Mouse (Mus musculus): ENCODE measurements at regions not wholly inside any gene's neighbourhood (a gene's known extent, or its start where the extent isn't known, plus 50 kb on each side); places are given as distances from the start of the nearest gene placed in this dataset.

GRCm38 (mm10) chr3:147182366-147182875 lies 330.3 kb downstream of the Ttll7 start:
- H3K79me2 ChIP-seq (ENCODE audit: control insufficient read depth, insufficient read depth, low read length, poor library complexity): no peaks in the 10 kb centered on the region
- no peaks in the 10 kb centered on the region for H3K4me1 ChIP-seq (ENCODE audit: control insufficient read depth in 1 of 2, insufficient read depth in 2 of 2, low read length in 2 of 2)
- H3K27me3 ChIP-seq (ENCODE audit: control insufficient read depth in 1 of 2, insufficient read depth in 2 of 2, low read length in 2 of 2): no peaks in the 10 kb centered on the region
- no peak for DNase-seq (ENCODE audit: low read depth, low spot score)
- H3K9me3 ChIP-seq (replicated peaks; ENCODE audit: insufficient read depth, low read length): no peaks in the 10 kb centered on the region
- TF ChIP-seq NRF1 (IDR thresholded peaks at IDR 0.05; ENCODE audit: insufficient read depth, low read depth, low read length, poor library complexity, severe bottlenecking) (no peak), CTCF (IDR thresholded peaks at IDR 0.05 in 2 of 3, conservative IDR thresholded peaks at IDR 0.05 in 1 of 3; ENCODE audit: control insufficient read depth in 1 of 3, insufficient read depth in 1 of 3, low read depth in 2 of 3, low read length in 3 of 3, poor library complexity in 1 of 3, severe bottlenecking in 1 of 3) (no peak), ETS1 (IDR thresholded peaks at IDR 0.05; ENCODE audit: low read depth, low read length) (no peak), BHLHE40 (IDR thresholded peaks at IDR 0.05; ENCODE audit: borderline replicate concordance, low read depth, low read length) (no peak), E2F4 (IDR thresholded peaks at IDR 0.05; ENCODE audit: borderline replicate concordance, low read depth, low read length) (no peak), POLR2AphosphoS2 (IDR thresholded peaks at IDR 0.05; ENCODE audit: low read length) (no peak), ZC3H11A (IDR thresholded peaks at IDR 0.05; ENCODE audit: low read depth, low read length) (no peak), JUND (IDR thresholded peaks at IDR 0.05; ENCODE audit: low read depth, low read length) (no peak), RCOR1 (IDR thresholded peaks at IDR 0.05; ENCODE audit: low read depth, low read length) (no peak), TCF12 (IDR thresholded peaks at IDR 0.05; ENCODE audit: low read depth, low read length) (no peak), GATA1 (IDR thresholded peaks at IDR 0.05; ENCODE audit: low read depth, low read length) (no peak)
- H3K9ac ChIP-seq (ENCODE audit: control insufficient read depth, low read depth, low read length, poor library complexity, severe bottlenecking): no peak overlapping the region
- no peak overlapping the region for H3K27ac ChIP-seq (ENCODE audit: control insufficient read depth, low read depth, low read length)
- no peaks in the 10 kb centered on the region for H3K36me3 ChIP-seq (ENCODE audit: control insufficient read depth in 1 of 2, insufficient read depth in 2 of 2, low read length in 2 of 2)
- no peak overlapping the region for H3K4me3 ChIP-seq (ENCODE audit: control insufficient read depth in 1 of 2, insufficient read depth in 1 of 2, low read depth in 2 of 2, low read length in 2 of 2)

GRCm38 (mm10) chr3:147183656-147184290 lies 331.6 kb downstream of the Ttll7 start:
- H3K4me3 ChIP-seq (ENCODE audit: control insufficient read depth in 1 of 2, insufficient read depth in 1 of 2, low read depth in 2 of 2, low read length in 2 of 2): no peak overlapping the region
- TF ChIP-seq MYC (IDR thresholded peaks at IDR 0.05; ENCODE audit: low read depth, low read length) (no peak), RCOR1 (IDR thresholded peaks at IDR 0.05; ENCODE audit: low read depth, low read length) (no peak), KAT2A (conservative IDR thresholded peaks at IDR 0.05; ENCODE audit: low read depth, low read length) (no peak), CHD1 (IDR thresholded peaks at IDR 0.05; ENCODE audit: low read depth, low read length) (no peak), CTCF (IDR thresholded peaks at IDR 0.05 in 2 of 3, conservative IDR thresholded peaks at IDR 0.05 in 1 of 3; ENCODE audit: control insufficient read depth in 1 of 3, insufficient read depth in 1 of 3, low read depth in 2 of 3, low read length in 3 of 3, poor library complexity in 1 of 3, severe bottlenecking in 1 of 3) (no peak), ETS1 (IDR thresholded peaks at IDR 0.05; ENCODE audit: low read depth, low read length) (no peak), CHD2 (IDR thresholded peaks at IDR 0.05; ENCODE audit: low read length) (no peak), TAL1 (IDR thresholded peaks at IDR 0.05; ENCODE audit: low read length) (no peak), UBTF (IDR thresholded peaks at IDR 0.05; ENCODE audit: borderline replicate concordance, insufficient read depth, low read depth, low read length) (no peak), ZKSCAN1 (IDR thresholded peaks at IDR 0.05; ENCODE audit: low read depth, low read length) (no peak), MYB (IDR thresholded peaks at IDR 0.05; ENCODE audit: low read depth, low read length) (no peak)
- no peaks in the 10 kb centered on the region for H3K4me1 ChIP-seq (ENCODE audit: control insufficient read depth in 1 of 2, insufficient read depth in 2 of 2, low read length in 2 of 2)
- no peaks in the 10 kb centered on the region for H3K9me3 ChIP-seq (replicated peaks; ENCODE audit: insufficient read depth, low read length)
- H3K79me2 ChIP-seq (ENCODE audit: control insufficient read depth, insufficient read depth, low read length, poor library complexity): no peaks in the 10 kb centered on the region
- no peaks in the 10 kb centered on the region for H3K27me3 ChIP-seq (ENCODE audit: control insufficient read depth in 1 of 2, insufficient read depth in 2 of 2, low read length in 2 of 2)
- H3K9ac ChIP-seq (ENCODE audit: control insufficient read depth, low read depth, low read length, poor library complexity, severe bottlenecking): no peak overlapping the region
- H3K27ac ChIP-seq (ENCODE audit: control insufficient read depth, low read depth, low read length): no peak overlapping the region
- no peaks in the 10 kb centered on the region for H3K36me3 ChIP-seq (ENCODE audit: control insufficient read depth in 1 of 2, insufficient read depth in 2 of 2, low read length in 2 of 2)
- DNase-seq (ENCODE audit: low read depth, low spot score): no peak

Data from MEL (cell line).